Mouse (Mus musculus) liver, postnatal 0 days (tissue): ENCODE measurements around the gene Med18.

Source experiments
- CTCF ChIP-seq: sonication (generic); IDR thresholded peaks from 2 replicates; pipeline ENCODE4 v1.5.1; 2016; ENCODE audit warnings: antibody characterized with exemption, low read depth
- EP300 ChIP-seq: IDR thresholded peaks from 2 replicates; pipeline ENCODE4 v1.6.1; 2016; ENCODE audit warnings: antibody characterized with exemption, low read depth, mild to moderate bottlenecking

GRCm38 (mm10) chr4:132506250-132506649, 42.5 kb upstream of the Med18 start:
- TF ChIP-seq CTCF (no peak), EP300 (no peak)
